Mouse (Mus musculus): ENCODE data around the gene Srsf5.

- TF ChIP-seq POLR2A (IDR thresholded peaks at IDR 0.05; ENCODE audit: insufficient read length, low read depth) = no peak
- TF ChIP-seq MYOG (IDR thresholded peaks at IDR 0.05; ENCODE audit: control insufficient read depth in 1 of 3, insufficient read depth in 1 of 3, insufficient read length in 2 of 3, low read depth in 2 of 3) = no peak
- TF ChIP-seq MAX (IDR thresholded peaks at IDR 0.05; ENCODE audit: low read depth) = no peak
- no peak for TF ChIP-seq MYOD1 (IDR thresholded peaks at IDR 0.05; ENCODE audit: control insufficient read depth in 1 of 3, insufficient read length in 2 of 3, low read depth in 2 of 3)
- no peak for TF ChIP-seq E2F4 (IDR thresholded peaks at IDR 0.05; ENCODE audit: insufficient read depth)
- TF ChIP-seq TCF12 (IDR thresholded peaks at IDR 0.05; ENCODE audit: insufficient read depth, poor library complexity, severe bottlenecking) = no peak
- TF ChIP-seq CEBPB (IDR thresholded peaks at IDR 0.05; ENCODE audit: insufficient read depth, poor library complexity, severe bottlenecking) = no peak
- no peak for TF ChIP-seq POLR2AphosphoS2 (IDR thresholded peaks at IDR 0.05; ENCODE audit: insufficient read length, low read depth)
- no peak for TF ChIP-seq USF1 (IDR thresholded peaks at IDR 0.05; ENCODE audit: low read depth)
- TF ChIP-seq TCF3 (IDR thresholded peaks at IDR 0.05; ENCODE audit: insufficient read length, low read depth) = no peak
Observed at GRCm38 (mm10) chr12:80990901-80991445, 45.7 kb downstream of the Srsf5 start.
